Comparison of ENCODE assay signal across 8 mouse cellular contexts in the genomic region with DNA sequence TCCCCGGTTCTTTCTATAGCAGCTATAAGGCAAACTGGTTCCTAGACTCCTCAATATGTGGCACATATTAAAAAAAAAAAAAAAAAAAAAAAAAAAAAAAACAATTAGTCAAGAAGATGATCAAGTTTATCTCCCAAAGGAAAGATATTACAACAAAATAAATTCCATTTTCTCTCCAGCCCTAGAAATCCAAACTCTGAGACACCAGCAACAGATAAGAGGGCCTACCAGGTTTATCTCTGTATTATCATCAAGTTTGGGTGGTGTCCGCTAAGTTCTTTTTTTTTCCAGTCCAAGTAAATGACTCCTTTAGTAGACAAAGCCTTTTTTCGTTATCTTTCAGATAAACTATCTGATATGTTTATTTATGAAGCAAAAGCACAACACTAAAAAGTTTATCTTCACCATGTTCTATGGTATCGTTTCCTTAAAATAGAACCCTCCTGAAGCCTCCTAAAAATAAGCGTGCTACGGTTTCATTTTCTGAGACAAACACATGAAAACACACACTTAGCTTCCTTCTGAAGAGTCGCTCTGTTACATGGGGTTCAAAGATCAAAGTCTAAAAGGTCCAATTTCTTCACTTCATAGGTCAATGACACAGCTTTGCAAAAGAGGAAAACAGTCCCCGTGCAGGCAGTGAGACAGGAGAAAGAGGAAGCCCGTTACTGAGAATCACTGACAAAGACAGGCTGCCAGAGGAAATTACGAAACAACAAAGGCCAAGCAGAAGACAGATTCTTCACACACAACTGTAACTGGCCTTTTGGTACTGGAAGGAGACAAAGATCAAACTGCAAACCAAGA. TPM values are rescaled to one million over a fixed set of nuclear protein-coding genes. Genes with fewer than 3 reads are reported as not detected.
DNase-seq lines count a peak whose midpoint lies in the region; ATAC-seq and TF ChIP-seq lines count a peak whose summit lies in the region.

No protein-coding gene starts in this region.

- H3K27me3 ChIP-seq in intestine, postnatal 0 days (replicated peaks; ENCODE audit: control insufficient read depth, insufficient read depth, low read length) = no peaks in the 10 kb centered on the region
- H3K27me3 ChIP-seq in hindbrain, embryonic 10.5 days (ENCODE audit: insufficient read depth, poor library complexity, severe bottlenecking) = peaks cover 36% of the 10 kb centered on the region

- DNase-seq in gastrocnemius, adult 2 months = peak; percentile 45
- DNase-seq in gastrocnemius, adult 8-10 months (ENCODE audit: low spot score in 2 of 2) = no peak
- DNase-seq in CD8-positive naive resting alpha-beta T cell, adult 2 months (ENCODE audit: low read depth in 2 of 2, low spot score in 2 of 2) = peak; percentile 9 to 27
- DNase-seq in left cerebral cortex, postnatal 36 days (ENCODE audit: low spot score in 2 of 2) = no peak
- no peak for DNase-seq in cerebellum, adult 11-12 months
- no peak for DNase-seq in hindbrain, embryonic 10.5 days (ENCODE audit: low spot score)

- H3K36me3 ChIP-seq in intestine, postnatal 0 days (ENCODE audit: control insufficient read depth, insufficient read depth) = peaks cover 36% of the 10 kb centered on the region
- H3K36me3 ChIP-seq in macrophage (ENCODE audit: inconsistent target) = peaks cover 26% of the 10 kb centered on the region
- peaks cover 17% of the 10 kb centered on the region for H3K36me3 ChIP-seq in hindbrain, embryonic 10.5 days

- H3K27ac ChIP-seq in gastrocnemius, adult 2 months = peak overlapping the region; percentile 77
- peak overlapping the region; percentile 54; the same call in 1 of the 2 replicates for H3K27ac ChIP-seq in intestine, postnatal 0 days (ENCODE audit: low read depth, low read length)
- H3K27ac ChIP-seq in macrophage = peak overlapping the region; percentile 78
- no peak overlapping the region for H3K27ac ChIP-seq in hindbrain, embryonic 10.5 days

- TF ChIP-seq CTCF in gastrocnemius, adult 2 months (IDR thresholded peaks at IDR 0.05) = no peak
- TF ChIP-seq CTCF in intestine, postnatal 0 days (IDR thresholded peaks at IDR 0.05; ENCODE audit: low read depth) = no peak

- no peak overlapping the region for H3K9ac ChIP-seq in intestine, postnatal 0 days (ENCODE audit: low read depth, low read length)

- H3K4me1 ChIP-seq in intestine, postnatal 0 days (replicated peaks; ENCODE audit: control insufficient read depth, insufficient read depth, low read length) = peaks cover 22% of the 10 kb centered on the region
- peaks cover 44% of the 10 kb centered on the region for H3K4me1 ChIP-seq in hindbrain, embryonic 10.5 days (replicated peaks)

- peaks cover 86% of the 10 kb centered on the region for H3K79me2 ChIP-seq in macrophage (ENCODE audit: inconsistent target)

- H3K9me3 ChIP-seq in intestine, postnatal 0 days (ENCODE audit: control insufficient read depth) = no peaks in the 10 kb centered on the region
- no peaks in the 10 kb centered on the region for H3K9me3 ChIP-seq in hindbrain, embryonic 10.5 days

- ATAC-seq in intestine, postnatal 0 days = peak; percentile 57

- intact Hi-C loops in gastrocnemius, adult 2 months (cut with DNase I) = loop anchor here (5.0 kb wide), 1 partner anchor 178 kb away; no protein-coding TSS in a partner anchor
- intact Hi-C loops in left cerebral cortex, postnatal 36 days (cut with DNase I) = loop anchor here (10.0 kb wide), 1 partner anchor 756 kb away; the partner anchor contains the start of gene Cd164

- H3K4me3 ChIP-seq in gastrocnemius, adult 2 months = peak overlapping the region; percentile 51
- no peak overlapping the region for H3K4me3 ChIP-seq in intestine, postnatal 0 days (ENCODE audit: low read depth, low read length)
- no peak overlapping the region for H3K4me3 ChIP-seq in macrophage (ENCODE audit: inconsistent target)
- no peak overlapping the region for H3K4me3 ChIP-seq in hindbrain, embryonic 10.5 days

- WGBS in intestine, postnatal 0 days = 25% methylated on average over 10 of the region's 10 CpGs
- WGBS in macrophage (ENCODE audit: missing documents) = 13% methylated on average over 10 of the region's 10 CpGs
- WGBS in hindbrain, embryonic 10.5 days = 62% methylated on average over 10 of the region's 10 CpGs

- H3K4me2 ChIP-seq in intestine, postnatal 0 days (replicated peaks; ENCODE audit: low read depth) = peak overlapping the region; percentile 40

RNA-seq across cellular contexts. Expression of gene Foxo3, which starts 6.1 kb away (rescaled TPM):
- 10 to 100 TPM; 25.7 to 40.5 TPM for total RNA-seq in gastrocnemius, adult 2 months (2021)
- 10 to 100 TPM; 21.6 to 35.2 (median 25.8) TPM for total RNA-seq in gastrocnemius, adult 8-10 months (2022)
- 9.3 and 9.8 TPM in 2 replicates for polyA plus RNA-seq in intestine, postnatal 0 days (2015; fragmentation: Nextera tagmentation; extraction: Ambion mirVana)
- total RNA-seq in macrophage (2018; cell fraction: chromatin; rRNA removed) = 100 to 1,000 TPM in 6 of 26 experiments, 10 to 100 TPM in 16, 1 to 10 TPM in 4; 7.0 to 151 (median 51.2) TPM
- total RNA-seq in macrophage (2018; cell fraction: cytosol; rRNA removed) = 100 to 1,000 TPM in 1 of 26 experiments, 10 to 100 TPM in 25; 13.3 to 101 (median 50.0) TPM
- 100 to 1,000 TPM in 5 of 26 experiments, 10 to 100 TPM in 21; 11.9 to 127 (median 54.9) TPM for total RNA-seq in macrophage (2018; cell fraction: nucleus; rRNA removed)
- polyA plus RNA-seq in macrophage (2018) = 23.9 to 39.4 TPM (median 30.8 TPM) in 3 replicates
- total RNA-seq in left cerebral cortex, postnatal 36 days (2021) = 10 to 100 TPM; 73.1 to 78.6 TPM
- polyA plus RNA-seq in hindbrain, embryonic 10.5 days (2016; fragmentation: Nextera tagmentation; extraction: Ambion mirVana) = 2.5 and 3.0 TPM in 2 replicates

Comparison
In these comparisons a context has a peak if more than half of its experiments do, and no peak if none do; other contexts are left out.
1. DNase-seq: peak in gastrocnemius, adult 2 months (single experiment) and CD8-positive naive resting alpha-beta T cell, adult 2 months (2 of 2); none in gastrocnemius, adult 8-10 months (0 of 2), left cerebral cortex, postnatal 36 days (0 of 2), cerebellum, adult 11-12 months (single experiment) and hindbrain, embryonic 10.5 days (single experiment).